Mouse (Mus musculus): Measurements from ENCODE around the gene Chrne. TPM values are rescaled to one million over a fixed set of nuclear protein-coding genes. Genes with fewer than 3 reads are reported as not detected.

Chrne gene
- 18.7 TPM for polyA plus RNA-seq (2017; shearing (Covaris generic))

DNA sequence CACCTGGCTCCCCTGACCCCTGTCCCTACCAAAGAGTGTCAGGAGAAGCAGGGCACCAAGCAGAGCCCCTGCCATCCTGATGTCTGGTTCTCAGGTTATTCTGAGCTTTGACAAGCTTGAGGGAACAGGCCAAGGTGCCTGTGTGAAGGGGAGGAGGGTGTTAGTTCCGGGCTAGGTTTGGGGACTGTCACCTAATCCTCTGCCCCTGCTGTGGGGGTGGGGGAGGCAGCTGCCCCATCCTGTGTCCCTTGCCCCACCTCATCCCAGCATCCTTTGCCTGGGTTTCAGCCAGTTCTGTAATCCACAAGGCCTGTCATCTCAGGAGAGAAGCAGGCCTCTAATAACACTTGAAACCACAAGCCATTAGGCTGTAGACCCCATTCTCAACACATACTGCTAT lies at the start of gene Chrne:
Gene Chrne, minus strand, starts transcription at position 116 of the 400 bp plus-strand sequence.

DNA sequence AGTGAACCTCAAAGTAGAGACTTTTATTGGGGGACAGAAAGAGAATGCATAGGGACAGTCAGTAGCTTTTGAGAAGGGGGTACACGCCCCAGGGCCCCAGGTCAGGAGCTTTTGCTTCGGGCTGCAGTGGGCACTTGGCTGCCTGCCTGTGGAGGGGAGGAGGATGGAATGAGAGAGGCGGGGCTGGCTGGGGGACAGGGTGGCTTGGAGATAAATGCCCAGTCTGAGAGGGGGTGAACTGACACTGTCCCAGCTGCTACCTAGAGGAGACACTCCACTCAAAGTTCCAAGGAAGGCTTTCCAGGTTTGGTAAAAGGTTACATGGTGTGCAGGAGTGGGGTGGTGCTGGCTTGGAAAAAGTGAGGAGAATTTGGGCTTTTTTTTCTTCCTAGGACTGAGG lies 37.9 kb upstream of the Chrne start, which contains the start of gene Eno3:
Gene Eno3, plus strand, starts transcription at position 239 of the 400 bp plus-strand sequence.

DNA sequence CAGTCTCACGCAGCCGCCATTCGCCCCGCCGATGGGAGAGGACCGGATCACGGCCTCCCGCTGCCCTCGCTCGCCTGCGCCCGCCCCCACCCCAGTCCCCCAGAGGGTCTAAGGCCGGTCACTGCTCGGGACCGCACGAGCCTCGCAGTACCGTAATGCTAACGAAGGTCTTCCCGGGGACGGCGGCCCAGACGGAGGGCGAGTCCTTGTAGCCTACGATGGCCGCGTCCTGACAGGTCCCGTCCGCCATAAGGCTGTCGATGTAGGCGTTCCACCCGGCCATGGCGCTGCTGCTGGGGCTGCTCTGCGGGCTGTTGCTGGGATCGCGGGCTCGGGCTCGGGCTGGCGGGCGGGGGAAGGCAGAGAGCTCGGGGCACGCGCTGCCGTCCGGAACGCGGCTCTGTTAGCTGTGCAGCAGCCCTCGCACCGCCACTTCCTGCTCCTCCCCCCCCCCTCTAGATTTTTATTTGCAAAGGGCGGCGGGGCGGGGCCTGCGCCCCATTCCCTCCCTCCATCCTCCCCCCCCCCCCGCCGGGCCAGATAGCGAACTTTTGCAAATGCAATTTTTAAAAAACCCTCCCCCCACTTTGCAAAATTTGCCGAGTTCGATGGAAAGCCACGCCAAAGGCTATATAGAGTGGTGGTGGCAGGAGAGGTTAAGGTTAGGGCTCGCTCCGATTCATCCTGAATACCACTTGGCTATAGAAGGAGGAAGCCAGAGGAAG lies 35.3 kb upstream of the Chrne start, which contains the start of gene Pfn1:
Gene Pfn1, minus strand, starts transcription at position 447 of the 725 bp plus-strand sequence.

DNA sequence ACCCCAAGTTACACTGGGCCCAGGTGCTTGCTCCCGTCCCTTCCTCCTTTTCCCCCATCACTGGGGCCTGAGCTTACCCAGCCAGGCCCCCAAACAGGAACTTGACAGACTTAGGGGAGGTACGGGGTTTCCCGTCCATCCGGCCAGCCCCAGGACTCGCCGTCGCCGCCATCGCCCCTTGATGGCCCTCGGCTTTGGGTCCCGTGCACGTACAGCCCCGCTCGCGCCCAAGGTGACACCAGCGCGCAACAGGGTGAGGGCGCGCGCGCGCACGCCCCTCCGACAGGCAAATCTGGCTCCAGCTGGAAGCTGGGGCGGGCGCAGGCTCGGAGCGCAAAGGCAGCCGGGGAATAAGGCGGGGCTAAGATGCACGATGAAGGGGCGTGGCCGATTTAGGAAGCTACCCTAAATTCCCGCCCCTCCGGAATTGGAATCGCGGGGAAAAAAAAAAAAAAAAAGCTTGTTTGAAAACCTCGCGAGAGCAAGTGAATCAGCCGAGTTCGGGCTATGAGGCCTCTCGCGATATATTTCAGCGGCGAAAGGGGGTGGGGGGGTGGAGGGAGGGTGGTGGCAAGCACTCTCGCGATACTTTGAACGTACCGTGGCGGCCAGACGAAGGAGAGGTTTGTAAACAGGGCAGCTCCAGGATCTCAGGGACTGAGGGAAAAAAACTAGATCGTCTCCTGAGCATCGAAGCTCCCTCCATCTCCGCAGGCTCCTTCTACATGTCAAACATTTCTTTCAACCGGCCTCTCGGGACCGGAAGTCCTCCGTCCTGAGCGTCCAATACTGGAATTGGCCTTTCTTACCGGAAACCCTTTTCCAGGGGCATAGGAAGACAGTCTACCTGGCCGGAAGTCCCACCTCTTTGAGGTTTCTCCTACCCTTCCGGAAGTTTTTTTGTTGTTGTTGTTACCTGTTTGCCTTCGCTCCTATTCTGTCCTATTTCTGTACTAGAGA lies 28.0 kb upstream of the Chrne start, which contains the start of the genes Rnf167 and Slc25a11:
Gene Rnf167, plus strand, starts transcription at position 545 of the 960 bp plus-strand sequence.
Gene Slc25a11, minus strand, starts transcription at position 789 of the 960 bp plus-strand sequence.

DNA sequence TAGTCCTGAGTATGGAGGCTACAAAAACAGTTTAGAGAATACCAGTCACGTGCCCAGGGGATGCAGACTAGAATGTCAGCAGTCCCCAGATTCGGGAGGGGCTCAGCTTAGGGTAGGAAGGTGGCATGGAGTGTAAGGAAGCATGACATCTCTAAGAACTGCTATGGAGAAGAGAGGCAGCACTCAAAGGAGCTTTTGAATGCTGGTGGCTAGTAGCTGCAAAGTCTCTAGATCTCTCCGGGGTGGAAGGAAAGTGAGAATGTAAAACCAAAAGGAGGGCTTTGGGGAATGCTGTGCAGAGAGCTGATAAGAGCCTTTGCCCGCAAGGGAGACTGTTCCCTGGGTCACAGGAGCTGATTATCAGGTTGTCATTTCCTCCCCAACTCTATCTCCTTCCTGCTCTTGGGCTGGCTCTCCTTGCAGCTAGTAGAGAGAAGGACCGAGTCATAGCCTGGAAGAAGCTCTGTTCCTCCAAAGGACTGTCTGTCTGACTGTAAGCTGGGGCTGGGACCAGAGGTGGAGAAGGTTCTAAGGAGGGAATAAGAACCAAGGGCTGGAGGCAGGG lies 19.8 kb upstream of the Chrne start, which contains the start of gene Gp1ba:
Gene Gp1ba, plus strand, starts transcription at position 409 of the 565 bp plus-strand sequence.

DNA sequence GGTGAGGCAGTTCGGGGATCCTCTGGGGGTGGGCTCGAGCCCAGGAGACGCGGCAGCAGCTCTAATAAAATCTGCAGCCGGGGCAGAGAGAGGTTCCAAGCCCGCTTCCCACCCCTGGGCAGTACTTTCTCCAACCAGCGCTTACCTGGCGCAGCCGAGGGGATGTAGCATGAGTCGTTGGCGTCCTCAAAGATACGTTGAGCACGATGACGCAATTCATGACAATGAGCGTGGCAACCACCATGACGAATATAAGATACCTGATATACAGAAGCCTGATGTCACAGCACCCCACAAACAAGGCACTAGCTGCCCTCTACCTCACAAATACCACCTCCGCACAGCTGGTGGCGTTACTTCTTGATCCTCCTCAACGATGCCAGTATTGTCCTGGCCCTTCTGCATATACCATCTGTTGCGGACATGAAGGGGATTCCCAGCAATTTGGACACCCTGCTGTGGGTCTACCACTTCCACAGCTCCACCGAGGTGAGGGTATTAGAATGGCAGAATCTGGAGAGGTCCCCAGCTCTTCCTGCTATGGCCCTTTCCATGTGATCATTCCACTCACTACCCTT lies 3.4 kb downstream of the Chrne start, which contains the start of gene 4930544D05Rik:
Gene 4930544D05Rik, plus strand, starts transcription at position 333 of the 578 bp plus-strand sequence.

Other genes with a start within 250 kb of the Chrne start
- 10.7 TPM for gene Pelp1, start 209.2 kb downstream of the Chrne start, polyA plus RNA-seq (2017; shearing (Covaris generic))
- 215 TPM for gene Arrb2, start 186.6 kb downstream of the Chrne start, polyA plus RNA-seq (2017; shearing (Covaris generic))
- gene Med11, start 167.3 kb downstream of the Chrne start, polyA plus RNA-seq (2017; shearing (Covaris generic)), result 141 TPM
- 0.16 TPM for gene Zmynd15, start 159.8 kb downstream of the Chrne start, polyA plus RNA-seq (2017; shearing (Covaris generic))
- 1.7 TPM for gene Cxcl16, start 159.2 kb downstream of the Chrne start, polyA plus RNA-seq (2017; shearing (Covaris generic))
- gene Tm4sf5, start 114.0 kb downstream of the Chrne start, polyA plus RNA-seq (2017; shearing (Covaris generic)), result not detected
- not detected for gene Vmo1, start 104.6 kb downstream of the Chrne start, polyA plus RNA-seq (2017; shearing (Covaris generic))
- 0.31 TPM for gene Gltpd2, start 100.0 kb downstream of the Chrne start, polyA plus RNA-seq (2017; shearing (Covaris generic))
- gene Psmb6, start 93.8 kb downstream of the Chrne start, polyA plus RNA-seq (2017; shearing (Covaris generic)), result 282 TPM
- gene Gm40193, start 86.3 kb downstream of the Chrne start, polyA plus RNA-seq (2017; shearing (Covaris generic)), result not detected
- 8.9 TPM for gene Pld2, start 79.2 kb downstream of the Chrne start, polyA plus RNA-seq (2017; shearing (Covaris generic))
- 39.6 TPM for gene Mink1, start 56.3 kb downstream of the Chrne start, polyA plus RNA-seq (2017; shearing (Covaris generic))
- gene 4930544D05Rik, start 3.4 kb downstream of the Chrne start, polyA plus RNA-seq (2017; shearing (Covaris generic)), result 1.4 TPM
- gene Gp1ba, start 19.9 kb upstream of the Chrne start, polyA plus RNA-seq (2017; shearing (Covaris generic)), result not detected
- gene Rnf167, start 28.0 kb upstream of the Chrne start, polyA plus RNA-seq (2017; shearing (Covaris generic)), result 270 TPM
- gene Slc25a11, start 28.3 kb upstream of the Chrne start, polyA plus RNA-seq (2017; shearing (Covaris generic)), result 70.1 TPM
- gene Pfn1, start 35.4 kb upstream of the Chrne start, polyA plus RNA-seq (2017; shearing (Covaris generic)), result 2,450 TPM
- 9.9 TPM for gene Eno3, start 38.0 kb upstream of the Chrne start, polyA plus RNA-seq (2017; shearing (Covaris generic))
- 64.8 TPM for gene Spag7, start 50.2 kb upstream of the Chrne start, polyA plus RNA-seq (2017; shearing (Covaris generic))
- gene Camta2, start 68.9 kb upstream of the Chrne start, polyA plus RNA-seq (2017; shearing (Covaris generic)), result 36.7 TPM
- 0.59 TPM for gene Inca1, start 80.9 kb upstream of the Chrne start, polyA plus RNA-seq (2017; shearing (Covaris generic))
- gene Kif1c, start 81.3 kb upstream of the Chrne start, polyA plus RNA-seq (2017; shearing (Covaris generic)), result 2.4 TPM
- 4.5 TPM for gene Zfp3, start 145.0 kb upstream of the Chrne start, polyA plus RNA-seq (2017; shearing (Covaris generic))
- gene Scimp, start 193.4 kb upstream of the Chrne start, polyA plus RNA-seq (2017; shearing (Covaris generic)), result 0.37 TPM
- 74.0 TPM for gene Rabep1, start 225.6 kb upstream of the Chrne start, polyA plus RNA-seq (2017; shearing (Covaris generic))

Measured in effector memory CD4-positive, alpha-beta T cell, adult 5 months (primary cell).